Mouse (Mus musculus): ENCODE measurements around the gene Zp1.

GRCm38 (mm10) chr19:10892201-10892600 is 28.2 kb downstream of the Zp1 start:
- TF ChIP-seq USF1 (IDR thresholded peaks at IDR 0.05; ENCODE audit: low read depth, low read length): no peak
- TF ChIP-seq TBP (conservative IDR thresholded peaks at IDR 0.05; ENCODE audit: low read depth, low read length): no peak
- TF ChIP-seq CHD1 (IDR thresholded peaks at IDR 0.05; ENCODE audit: low read depth, low read length): no peak
- TF ChIP-seq ZNF384 (IDR thresholded peaks at IDR 0.05; ENCODE audit: low read depth, low read length): no peak
- TF ChIP-seq POLR2A (IDR thresholded peaks at IDR 0.05; ENCODE audit: low read depth, low read length): no peak
- TF ChIP-seq CTCF (conservative IDR thresholded peaks at IDR 0.05 in 1 of 2, IDR thresholded peaks at IDR 0.05 in 1 of 2; ENCODE audit: low read depth in 2 of 2, low read length in 2 of 2): no peak
- TF ChIP-seq ETS1 (conservative IDR thresholded peaks at IDR 0.05; ENCODE audit: low read depth, low read length): no peak
- TF ChIP-seq MEF2A (IDR thresholded peaks at IDR 0.05; ENCODE audit: borderline replicate concordance, low read depth, low read length): no peak
- no peak for TF ChIP-seq PAX5 (IDR thresholded peaks at IDR 0.05; ENCODE audit: low read length)
- TF ChIP-seq SMC3 (IDR thresholded peaks at IDR 0.05; ENCODE audit: low read depth, low read length): no peak
- TF ChIP-seq E2F4 (IDR thresholded peaks at IDR 0.05; ENCODE audit: insufficient replicate concordance, low read depth, low read length): no peak
- no peak for TF ChIP-seq EP300 (IDR thresholded peaks at IDR 0.05; ENCODE audit: low read length)
- TF ChIP-seq HCFC1 (IDR thresholded peaks at IDR 0.05; ENCODE audit: low read depth, low read length): no peak
